ENCODE assay signal across 21 mouse cellular contexts in genomic region chr6:147501439-147501838, GRCm38 (mm10). TPM values are rescaled to one million over a fixed set of nuclear protein-coding genes. Genes with fewer than 3 reads are reported as not detected.
A peak's percentile ranks its signal among the peaks of the same experiment; 100 is the strongest.
DNase-seq lines count a peak whose midpoint lies in the region; ATAC-seq and TF ChIP-seq lines count a peak whose summit lies in the region.
"Had no signal": no experiment of that assay in that cellular context is flagged by ENCODE, and none has a peak within 500 bp of the region (broad histone marks: within the 10 kb centered on the region; RNA-seq: fewer than 3 reads in every experiment).

No protein-coding gene starts in this region.

- H3K9me3 ChIP-seq in heart, postnatal 0 days (replicated peaks; ENCODE audit: control insufficient read depth, low read length) = no peaks in the 10 kb centered on the region
- H3K9me3 ChIP-seq in heart, embryonic 10.5 days = no peaks in the 10 kb centered on the region
- H3K9me3 ChIP-seq: embryonic facial prominence, embryonic 13.5 days; forebrain, embryonic 13.5 days; G1E; heart, embryonic 12.5 days; hindbrain, embryonic 15.5 days had no signal

- no peak overlapping the region for H3K27ac ChIP-seq in heart, postnatal 0 days (ENCODE audit: low read depth)
- H3K27ac ChIP-seq in heart, embryonic 10.5 days = no peak overlapping the region
- H3K27ac ChIP-seq in gastrocnemius, adult 2 months = peak overlapping the region; percentile 94
- H3K27ac ChIP-seq: embryonic facial prominence, embryonic 13.5 days; forebrain, embryonic 13.5 days; hindbrain, embryonic 15.5 days had no signal

- TF ChIP-seq EP300 in heart, postnatal 0 days (IDR thresholded peaks at IDR 0.05; ENCODE audit: low read depth) = no peak

- no peak overlapping the region for H3K9ac ChIP-seq in heart, postnatal 0 days (replicated peaks; ENCODE audit: low read depth, low read length)
- H3K9ac ChIP-seq: embryonic facial prominence, embryonic 13.5 days; forebrain, embryonic 13.5 days; forebrain, postnatal 0 days; heart, embryonic 12.5 days; hindbrain, embryonic 15.5 days had no signal

- intact Hi-C loops in gastrocnemius, adult 2 months (cut with DNase I) = no loop called here

- H3K27me3 ChIP-seq in heart, postnatal 0 days (ENCODE audit: control insufficient read depth, insufficient read depth, low read length) = no peaks in the 10 kb centered on the region
- H3K27me3 ChIP-seq in heart, embryonic 10.5 days (ENCODE audit: insufficient read depth, poor library complexity, severe bottlenecking) = no peaks in the 10 kb centered on the region
- H3K27me3 ChIP-seq in myocyte (ENCODE audit: control insufficient read depth, insufficient read depth, insufficient read length) = no peaks in the 10 kb centered on the region
- H3K27me3 ChIP-seq: embryonic facial prominence, embryonic 13.5 days; forebrain, embryonic 13.5 days; heart, embryonic 12.5 days; hindbrain, embryonic 15.5 days had no signal

- H3K4me1 ChIP-seq in heart, postnatal 0 days (ENCODE audit: control insufficient read depth, insufficient read depth) = peaks cover 11% of the 10 kb centered on the region; the same call in 1 of the 2 replicates
- H3K4me1 ChIP-seq in heart, embryonic 10.5 days = peaks cover 11% of the 10 kb centered on the region
- H3K4me1 ChIP-seq: forebrain, embryonic 13.5 days; hindbrain, embryonic 15.5 days had no signal

- 43% methylated on average over 3 of the region's 3 CpGs for WGBS in heart, postnatal 0 days
- 70% methylated on average over 3 of the region's 3 CpGs for WGBS in heart, embryonic 10.5 days

- TF ChIP-seq CTCF in heart, postnatal 0 days (IDR thresholded peaks at IDR 0.05; ENCODE audit: low read depth) = 0 out of 2 replicates have a peak, but pooled peaks have one; percentile 1
- no peak for TF ChIP-seq CTCF in gastrocnemius, adult 2 months (IDR thresholded peaks at IDR 0.05)

- no peak overlapping the region for H3K4me3 ChIP-seq in heart, postnatal 0 days (ENCODE audit: low read depth, low read length)
- H3K4me3 ChIP-seq in heart, embryonic 10.5 days = no peak overlapping the region
- H3K4me3 ChIP-seq in gastrocnemius, adult 2 months = no peak overlapping the region
- no peak overlapping the region for H3K4me3 ChIP-seq in myocyte
- H3K4me3 ChIP-seq: embryonic facial prominence, embryonic 13.5 days; forebrain, embryonic 13.5 days; heart, embryonic 12.5 days; hindbrain, embryonic 15.5 days had no signal

- no peak for ATAC-seq in heart, postnatal 0 days (ENCODE audit: insufficient read depth, low read depth)
- ATAC-seq: CD4-positive, CD25-positive, alpha-beta regulatory T cell, adult 4 months; forebrain, embryonic 13.5 days; forebrain, postnatal 0 days; intestine, embryonic 16.5 days had no signal

- no peak for TF ChIP-seq POLR2A in myocyte (IDR thresholded peaks at IDR 0.05; ENCODE audit: insufficient read length, low read depth)

- no peak overlapping the region for H3K4me2 ChIP-seq in heart, postnatal 0 days (ENCODE audit: low read depth, low read length)
- no peak overlapping the region for H3K4me2 ChIP-seq in myocyte (ENCODE audit: low read depth)
- H3K4me2 ChIP-seq: embryonic facial prominence, embryonic 13.5 days; forebrain, embryonic 13.5 days; heart, embryonic 12.5 days; hindbrain, embryonic 15.5 days had no signal

- no peaks in the 10 kb centered on the region for H3K36me3 ChIP-seq in heart, postnatal 0 days (replicated peaks; ENCODE audit: control insufficient read depth, insufficient read depth, low read length)
- no peaks in the 10 kb centered on the region for H3K36me3 ChIP-seq in heart, embryonic 10.5 days
- H3K36me3 ChIP-seq in myocyte (ENCODE audit: control insufficient read depth, insufficient read depth) = no peaks in the 10 kb centered on the region
- H3K36me3 ChIP-seq: embryonic facial prominence, embryonic 13.5 days; heart, embryonic 12.5 days; hindbrain, embryonic 15.5 days had no signal

- no peak for DNase-seq in heart, postnatal 0 days (ENCODE audit: low spot score)
- no peak for DNase-seq in heart, embryonic 10.5 days (ENCODE audit: low spot score)
- DNase-seq in gastrocnemius, adult 2 months = peak; percentile 83
- peak; percentile 21 for DNase-seq in gastrocnemius, postnatal 10 days
- DNase-seq in cerebellum, postnatal 36 days = no peak
- no peak for DNase-seq in cerebellum, adult 9-10 months
- DNase-seq: adrenal gland, adult 8-10 months; adrenal gland, postnatal 36 days; B cell, adult 2 months; cerebellum, adult 8-10 months; cerebellum, postnatal 25 days; forebrain, postnatal 0 days; kidney, adult 8-10 months had no signal

- no peaks in the 10 kb centered on the region for H3K79me2 ChIP-seq in myocyte (ENCODE audit: control insufficient read depth, insufficient read depth)

- H3ac ChIP-seq in myocyte (ENCODE audit: control insufficient read depth, insufficient read length) = no peak overlapping the region

TF ChIP-seq in myocyte, 11 proteins besides CTCF, POLR2A, EP300 and RAD21:
- TF ChIP-seq REST (IDR thresholded peaks at IDR 0.05; ENCODE audit: insufficient read depth, insufficient read length) (no peak), POLR2AphosphoS2 (IDR thresholded peaks at IDR 0.05; ENCODE audit: insufficient read length, low read depth) (no peak), TCF12 (IDR thresholded peaks at IDR 0.05; ENCODE audit: insufficient read depth, poor library complexity, severe bottlenecking) (no peak), E2F4 (IDR thresholded peaks at IDR 0.05; ENCODE audit: insufficient read depth) (no peak), SRF (IDR thresholded peaks at IDR 0.05; ENCODE audit: control insufficient read depth, insufficient read length, low read depth) (no peak), TCF3 (IDR thresholded peaks at IDR 0.05; ENCODE audit: insufficient read length, low read depth) (no peak), USF1 (IDR thresholded peaks at IDR 0.05; ENCODE audit: low read depth) (no peak), MYOD1 (IDR thresholded peaks at IDR 0.05; ENCODE audit: control insufficient read depth in 1 of 3, insufficient read length in 2 of 3, low read depth in 2 of 3) (peak in 2 of 3 experiments; percentile 11 to 68), MYOG (IDR thresholded peaks at IDR 0.05; ENCODE audit: control insufficient read depth in 1 of 3, insufficient read depth in 1 of 3, insufficient read length in 2 of 3, low read depth in 2 of 3) (peak in 1 of 3 experiments; percentile 62), CEBPB (IDR thresholded peaks at IDR 0.05; ENCODE audit: insufficient read depth, poor library complexity, severe bottlenecking) (no peak), MAX (IDR thresholded peaks at IDR 0.05; ENCODE audit: low read depth) (no peak)

RNA-seq across cellular contexts. Expression of gene Ccdc91, which starts 25.8 kb away (rescaled TPM):
- 17.7 and 25.8 TPM in 2 replicates for total RNA-seq in heart, postnatal 0 days (2014; rRNA removed; ENCODE audit: low replicate concordance)
- 19.0 and 19.2 TPM in 2 replicates for polyA plus RNA-seq in heart, postnatal 0 days (2015; fragmentation: Nextera tagmentation; extraction: Ambion mirVana)
- 21.8 and 24.6 TPM in 2 replicates for polyA plus RNA-seq in heart, embryonic 10.5 days (2016; fragmentation: Nextera tagmentation; extraction: Ambion mirVana)
- 10 to 100 TPM; 72.9 to 96.0 TPM for total RNA-seq in gastrocnemius, adult 2 months (2021)
- total RNA-seq in gastrocnemius, postnatal 10 days (2021) = 10 to 100 TPM; 53.6 to 55.4 TPM
- polyA plus RNA-seq in myocyte (2012; fragmentation: generic; extraction: Trizol) = 37.9 TPM

Comparison
In these comparisons a context has a peak if more than half of its experiments do, and no peak if none do; other contexts are left out.
1. DNase-seq: peak in gastrocnemius, adult 2 months (single experiment) and gastrocnemius, postnatal 10 days (single experiment); none in heart, postnatal 0 days (single experiment), heart, embryonic 10.5 days (single experiment), cerebellum, postnatal 36 days (0 of 2) and cerebellum, adult 9-10 months (single experiment).